Mouse (Mus musculus) forebrain, embryonic 10.5 days (tissue): Measurements from ENCODE around the gene Filip1. TPM values are rescaled to one million over a fixed set of nuclear protein-coding genes. Genes with fewer than 3 reads are reported as not detected.

Experiments used
- DNase-seq: peaks from one replicate; pipeline ENCODE4 v3.0.0-alpha.2; 2017; ENCODE audit warnings: low spot score; ENCODE audit errors: extremely low spot score
- H3K27ac ChIP-seq: fragments of 300-500 bp; sonication (generic); 2 replicates; pipeline ENCODE4 v1.5.1; 2016; ENCODE audit warnings: mild to moderate bottlenecking
- H3K27me3 ChIP-seq: fragments of 300-500 bp; sonication (generic); 2 replicates; pipeline ENCODE4 v1.6.1; 2016; ENCODE audit warnings: mild to moderate bottlenecking; ENCODE audit not compliant: poor library complexity, severe bottlenecking
- H3K36me3 ChIP-seq: fragments of 300-500 bp; sonication (generic); replicated peaks from 2 replicates; pipeline ENCODE4 v1.6.1; 2016; ENCODE audit warnings: mild to moderate bottlenecking, moderate library complexity
- H3K4me1 ChIP-seq: fragments of 300-500 bp; sonication (generic); 2 replicates; pipeline ENCODE4 v1.6.1; 2016
- H3K4me3 ChIP-seq: fragments of 300-500 bp; sonication (generic); 2 replicates; pipeline ENCODE4 v1.5.1; 2016; ENCODE audit warnings: mild to moderate bottlenecking, moderate library complexity
- H3K9me3 ChIP-seq: fragments of 300-500 bp; sonication (generic); 2 replicates; pipeline ENCODE4 v1.6.1; 2016; ENCODE audit warnings: mild to moderate bottlenecking, moderate library complexity
- WGBS: fragments of 180-500 bp; shearing (Covaris S2); methylation state at CpG from one replicate; pipeline ENCODE4 v1.1.7; 2016; 5-methylcytosine and 5-hydroxymethylcytosine counted together
- polyA plus RNA-seq: library from polyadenylated mRNA; unstranded; fragments of >200 nt; fragmentation: Nextera tagmentation; extraction: Ambion mirVana; gene quantifications from 2 replicates; pipeline ENCODE4 v1.2.1, GENCODE M21; 2016

Gene Filip1
- polyA plus RNA-seq, 1 experiment from 2014 or later, result 11.9 TPM

GRCm38 (mm10) chr9:79954944-79955343 is 57.7 kb downstream of the Filip1 start:
- Histone ChIP-seq H3K36me3 (no peaks in the 10 kb centered on the region), H3K4me1 (peaks cover 3% of the 10 kb centered on the region; the same call in 1 of the 2 replicates), H3K4me3 (no peak overlapping the region), H3K9me3 (no peaks in the 10 kb centered on the region), H3K27ac (no peak overlapping the region), H3K27me3 (no peaks in the 10 kb centered on the region)
- DNase-seq, result no peak
- 95% methylated on average over 5 of the region's 5 CpGs for WGBS

DNA sequence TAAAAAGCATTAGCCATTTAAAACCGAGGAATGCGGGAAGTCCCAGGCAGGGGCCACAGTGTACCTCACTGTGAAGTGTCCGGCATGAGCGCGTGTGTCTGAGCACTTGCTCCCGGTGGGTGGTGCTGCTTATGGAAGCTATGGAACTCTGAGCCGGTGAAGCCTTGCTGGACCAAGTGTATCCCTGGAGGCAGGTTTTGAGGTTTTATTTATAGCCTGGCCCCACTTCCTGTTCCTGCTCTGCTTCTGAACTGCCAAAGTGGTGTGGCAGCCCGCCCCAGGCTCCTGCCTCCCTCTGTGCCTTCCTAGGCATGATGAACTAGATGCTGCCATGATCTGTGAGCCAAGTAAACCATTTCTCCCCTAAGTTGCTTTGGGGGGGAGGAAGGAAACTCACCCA is 60.7 kb downstream of the Filip1 start:
- H3K4me1 ChIP-seq, result peaks cover 3% of the 10 kb centered on the region; the same call in 1 of the 2 replicates
- DNase-seq, result no peak
- WGBS, result 84% methylated on average over 8 of the region's 8 CpGs
- no peak overlapping the region for H3K4me3 ChIP-seq
- no peaks in the 10 kb centered on the region for H3K27me3 ChIP-seq
- no peak overlapping the region for H3K27ac ChIP-seq
- no peaks in the 10 kb centered on the region for H3K36me3 ChIP-seq
- no peaks in the 10 kb centered on the region for H3K9me3 ChIP-seq

DNA sequence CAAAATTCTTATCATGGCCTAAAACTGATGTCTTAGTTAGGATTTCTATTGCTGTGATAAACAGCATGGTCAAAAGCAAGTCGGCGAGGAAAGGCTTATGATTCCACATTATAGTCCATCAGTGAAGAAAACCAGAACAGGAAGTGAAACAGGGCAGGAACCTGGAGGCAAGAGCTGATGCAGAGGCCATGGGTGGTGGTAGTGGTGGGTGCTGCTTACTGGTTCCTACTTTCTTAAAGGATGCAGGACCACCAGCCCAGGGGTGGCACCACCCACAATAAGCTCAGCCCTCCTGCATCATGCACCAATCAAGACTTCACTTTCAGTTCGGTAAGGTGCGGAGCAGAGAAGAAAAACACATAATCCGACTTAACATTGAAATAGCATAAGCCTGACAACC is 61.3 kb downstream of the Filip1 start:
- H3K27me3 ChIP-seq, result no peaks in the 10 kb centered on the region

GRCm38 (mm10) chr9:79950666-79951065 is 62.0 kb downstream of the Filip1 start:
- H3K4me1 ChIP-seq, result peaks cover 3% of the 10 kb centered on the region; the same call in 1 of the 2 replicates
- no peak for DNase-seq
- no peaks in the 10 kb centered on the region for H3K9me3 ChIP-seq
- H3K27me3 ChIP-seq, result no peaks in the 10 kb centered on the region
- WGBS, result 89% methylated on average over 5 of the region's 5 CpGs
- no peak overlapping the region for H3K27ac ChIP-seq
- H3K36me3 ChIP-seq, result no peaks in the 10 kb centered on the region
- H3K4me3 ChIP-seq, result no peak overlapping the region

More for the DNA sequence above, 61.3 kb downstream of the Filip1 start:
- Histone ChIP-seq H3K4me1 (peaks cover 3% of the 10 kb centered on the region; the same call in 1 of the 2 replicates), H3K9me3 (no peaks in the 10 kb centered on the region), H3K4me3 (no peak overlapping the region), H3K36me3 (no peaks in the 10 kb centered on the region), H3K27ac (no peak overlapping the region)
- DNase-seq, result no peak
- WGBS, result 92% methylated on average over 5 of the region's 5 CpGs

GRCm38 (mm10) chr9:79950038-79950437 is 62.6 kb downstream of the Filip1 start:
- no peak for DNase-seq
- 82% methylated on average over 6 of the region's 6 CpGs for WGBS

DNA sequence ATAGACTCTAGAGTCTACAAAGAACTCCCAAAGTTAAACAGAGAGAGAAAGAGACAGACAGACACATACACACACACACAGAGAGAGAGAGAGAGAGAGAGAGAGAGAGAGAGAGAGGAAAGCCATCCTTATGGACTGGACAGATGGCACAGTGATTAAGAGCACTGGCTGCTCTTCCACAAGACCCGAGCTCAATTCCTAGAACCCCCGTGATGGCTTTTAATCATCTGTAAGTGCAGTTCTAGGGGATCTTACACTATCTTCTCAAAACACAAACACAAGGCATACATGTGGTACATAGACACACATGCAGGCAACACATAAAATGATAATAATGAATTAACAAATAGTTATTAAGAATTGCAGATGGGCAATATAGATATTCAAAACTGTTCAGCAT is 64.3 kb downstream of the Filip1 start:
- WGBS, result 79% methylated on average over 2 of the region's 2 CpGs
- Histone ChIP-seq H3K27me3 (no peaks in the 10 kb centered on the region), H3K9me3 (no peaks in the 10 kb centered on the region), H3K36me3 (no peaks in the 10 kb centered on the region), H3K4me1 (peaks cover 3% of the 10 kb centered on the region; the same call in 1 of the 2 replicates), H3K4me3 (no peak overlapping the region), H3K27ac (no peak overlapping the region)
- DNase-seq, result no peak

More at GRCm38 (mm10) chr9:79950038-79950437, 62.6 kb downstream of the Filip1 start:
- H3K9me3 ChIP-seq, result no peaks in the 10 kb centered on the region
- H3K4me3 ChIP-seq, result no peak overlapping the region
- no peaks in the 10 kb centered on the region for H3K27me3 ChIP-seq
- H3K4me1 ChIP-seq, result peaks cover 3% of the 10 kb centered on the region; the same call in 1 of the 2 replicates
- no peak overlapping the region for H3K27ac ChIP-seq
- no peaks in the 10 kb centered on the region for H3K36me3 ChIP-seq

DNA sequence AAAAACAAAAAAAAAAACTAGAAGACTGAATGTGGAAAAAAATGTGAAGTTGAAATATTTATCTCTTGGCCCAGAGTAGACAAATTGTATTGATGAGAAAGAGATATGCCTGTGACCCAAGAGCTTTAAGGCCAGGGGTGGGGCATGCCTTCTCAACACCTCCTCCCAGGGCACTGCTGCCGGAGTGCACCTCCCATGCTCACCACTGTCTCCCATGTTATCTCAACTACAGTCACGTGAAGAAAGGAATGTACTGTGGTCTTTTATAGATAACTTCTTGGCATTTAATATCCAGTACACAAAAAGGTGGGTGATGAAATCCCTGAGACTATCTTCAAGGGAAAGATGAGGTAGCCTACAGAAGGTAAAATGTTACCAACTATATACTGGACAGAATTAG is 64.7 kb downstream of the Filip1 start:
- no peak overlapping the region for H3K27ac ChIP-seq
- 88% methylated on average over 2 of the region's 2 CpGs for WGBS
- no peaks in the 10 kb centered on the region for H3K9me3 ChIP-seq
- peaks cover 3% of the 10 kb centered on the region; the same call in 1 of the 2 replicates for H3K4me1 ChIP-seq
- no peak overlapping the region for H3K4me3 ChIP-seq
- DNase-seq, result no peak
- H3K27me3 ChIP-seq, result no peaks in the 10 kb centered on the region
- H3K36me3 ChIP-seq, result no peaks in the 10 kb centered on the region

DNA sequence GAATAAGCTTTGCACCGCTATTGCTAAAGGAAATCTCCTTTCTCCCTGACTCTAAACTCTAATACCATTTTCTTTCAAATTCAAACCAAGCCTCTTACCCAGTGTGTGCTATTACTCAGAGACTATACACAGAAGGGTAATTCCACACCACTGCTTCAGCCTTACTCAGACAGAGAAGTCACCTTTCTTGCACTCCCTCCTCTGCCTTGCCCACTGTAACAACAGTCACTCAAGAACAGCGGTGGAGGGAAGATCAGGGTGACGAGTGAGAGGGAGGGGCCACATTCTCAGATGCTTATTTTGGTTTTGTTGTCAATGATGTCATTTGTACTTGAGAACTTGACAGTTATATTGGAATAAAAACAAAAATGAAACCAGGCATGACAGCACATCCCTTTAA is 65.2 kb downstream of the Filip1 start:
- Histone ChIP-seq H3K27ac (no peak overlapping the region), H3K36me3 (no peaks in the 10 kb centered on the region), H3K4me3 (no peak overlapping the region), H3K4me1 (peaks cover 3% of the 10 kb centered on the region; the same call in 1 of the 2 replicates), H3K9me3 (no peaks in the 10 kb centered on the region), H3K27me3 (no peaks in the 10 kb centered on the region)
- DNase-seq, result no peak
- WGBS, result 79% methylated on average over 3 of the region's 3 CpGs

DNA sequence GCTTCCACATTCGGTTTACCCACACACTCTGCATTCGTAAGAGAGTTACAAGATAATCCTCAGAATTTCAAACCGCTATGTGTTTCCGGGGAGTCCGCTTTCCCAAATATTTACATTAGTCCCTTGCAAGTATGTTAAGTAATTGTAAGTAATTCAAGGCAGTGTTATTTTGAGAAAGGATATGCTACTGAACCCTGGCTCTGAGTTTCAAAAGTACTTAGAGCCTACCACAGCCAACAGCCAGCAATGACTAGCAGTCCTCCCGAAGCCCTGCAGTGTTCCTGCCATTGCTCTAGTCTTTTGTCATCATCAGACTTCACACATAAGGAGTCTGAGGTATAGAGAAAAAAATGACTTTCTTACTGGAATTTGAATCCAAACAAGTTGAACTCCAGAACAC is 67.8 kb downstream of the Filip1 start:
- Histone ChIP-seq H3K9me3 (no peaks in the 10 kb centered on the region), H3K27ac (no peak overlapping the region), H3K4me3 (no peak overlapping the region), H3K27me3 (no peaks in the 10 kb centered on the region), H3K4me1 (0 out of 2 replicates have a peak, but pooled peaks cover 5% of the 10 kb centered on the region), H3K36me3 (no peaks in the 10 kb centered on the region)
- DNase-seq, result no peak
- WGBS, result 89% methylated on average over 6 of the region's 6 CpGs

GRCm38 (mm10) chr9:79943986-79944385 is 68.7 kb downstream of the Filip1 start:
- no peak overlapping the region for H3K4me3 ChIP-seq
- H3K36me3 ChIP-seq, result no peaks in the 10 kb centered on the region
- H3K27ac ChIP-seq, result no peak overlapping the region
- H3K4me1 ChIP-seq, result 0 out of 2 replicates have a peak, but pooled peaks cover 5% of the 10 kb centered on the region
- H3K9me3 ChIP-seq, result no peaks in the 10 kb centered on the region
- no peaks in the 10 kb centered on the region for H3K27me3 ChIP-seq
- DNase-seq, result no peak
- 79% methylated on average over 10 of the region's 10 CpGs for WGBS

DNA sequence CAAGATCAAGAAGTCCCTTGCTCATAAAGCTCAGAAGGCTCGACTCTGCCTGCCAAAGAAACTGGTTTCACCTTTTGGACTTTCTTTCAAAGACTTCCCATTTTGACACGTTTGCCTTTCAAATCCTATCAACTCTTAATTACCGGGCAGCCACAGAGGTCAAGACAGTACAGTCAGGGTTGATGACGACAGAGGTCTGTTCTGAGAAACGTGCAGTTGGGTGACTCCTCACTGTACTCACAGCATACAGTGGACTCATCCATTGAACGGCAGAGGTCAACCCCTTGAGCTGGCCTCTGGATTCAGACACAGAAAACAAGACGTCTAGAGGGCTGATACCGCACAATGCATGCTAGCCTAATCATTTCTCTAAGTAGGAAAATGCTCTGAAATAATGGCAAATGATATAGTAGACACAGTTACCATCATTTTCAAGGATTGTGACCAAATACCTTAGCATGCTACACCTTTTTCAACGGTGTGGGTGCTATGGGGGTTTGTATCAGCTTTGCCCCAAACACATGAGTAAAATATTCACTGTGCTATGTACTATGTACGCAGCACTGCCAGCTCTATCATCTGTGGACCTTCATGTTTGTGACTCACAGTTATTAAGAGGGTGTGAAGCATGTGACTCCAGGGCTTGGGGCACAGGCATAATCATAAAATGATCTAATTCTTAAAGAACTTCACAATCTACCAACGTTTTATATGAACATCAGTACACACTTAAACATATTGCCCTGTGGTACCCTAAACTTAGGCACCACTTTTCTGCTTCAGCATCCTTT is 74.0 kb downstream of the Filip1 start:
- H3K4me3 ChIP-seq, result no peak overlapping the region
- 83% methylated on average over 11 of the region's 11 CpGs for WGBS

DNA sequence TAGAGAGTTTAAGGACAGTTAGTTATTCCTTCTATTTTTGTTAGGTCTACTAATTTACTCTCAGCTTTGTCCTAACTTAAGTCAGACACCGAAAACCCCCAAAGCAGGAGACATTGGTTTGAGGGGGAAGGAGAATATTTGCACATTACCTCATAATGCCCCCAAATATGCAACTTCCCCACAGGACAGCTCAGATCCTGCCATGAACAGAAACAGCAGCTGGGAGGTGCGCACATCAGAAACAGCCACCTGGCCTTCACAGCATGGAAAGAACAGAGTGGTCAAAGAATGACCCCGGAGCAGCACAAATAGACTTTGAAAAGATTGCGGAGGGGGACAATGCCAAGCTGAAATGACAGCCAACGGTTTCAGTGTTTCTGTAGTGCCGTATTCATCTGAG is 75.1 kb downstream of the Filip1 start:
- no peaks in the 10 kb centered on the region for H3K36me3 ChIP-seq
- no peak overlapping the region for H3K27ac ChIP-seq
- H3K4me3 ChIP-seq, result no peak overlapping the region
- H3K9me3 ChIP-seq, result no peaks in the 10 kb centered on the region
- H3K27me3 ChIP-seq, result no peaks in the 10 kb centered on the region
- 86% methylated on average over 6 of the region's 6 CpGs for WGBS
- no peak for DNase-seq
- peaks cover 9% of the 10 kb centered on the region; the same call in 1 of the 2 replicates for H3K4me1 ChIP-seq

More for the DNA sequence above, 74.0 kb downstream of the Filip1 start:
- Histone ChIP-seq H3K4me1 (peaks cover 9% of the 10 kb centered on the region; the same call in 1 of the 2 replicates), H3K36me3 (no peaks in the 10 kb centered on the region), H3K27ac (no peak overlapping the region), H3K9me3 (no peaks in the 10 kb centered on the region), H3K27me3 (no peaks in the 10 kb centered on the region)
- no peak for DNase-seq

- H3K27ac ChIP-seq, result no peak overlapping the region
- H3K36me3 ChIP-seq, result no peaks in the 10 kb centered on the region
- H3K4me1 ChIP-seq, result peaks cover under 1% of the 10 kb centered on the region; the same call in 1 of the 2 replicates
- no peaks in the 10 kb centered on the region for H3K9me3 ChIP-seq
- H3K27me3 ChIP-seq, result no peaks in the 10 kb centered on the region
- DNase-seq, result no peak
- WGBS, result 91% methylated on average over 5 of the region's 5 CpGs
- no peak overlapping the region for H3K4me3 ChIP-seq
Observed at GRCm38 (mm10) chr9:79932578-79932977, 80.1 kb downstream of the Filip1 start.
